ENCODE assay signal across 26 mouse cellular contexts in the genomic region with DNA sequence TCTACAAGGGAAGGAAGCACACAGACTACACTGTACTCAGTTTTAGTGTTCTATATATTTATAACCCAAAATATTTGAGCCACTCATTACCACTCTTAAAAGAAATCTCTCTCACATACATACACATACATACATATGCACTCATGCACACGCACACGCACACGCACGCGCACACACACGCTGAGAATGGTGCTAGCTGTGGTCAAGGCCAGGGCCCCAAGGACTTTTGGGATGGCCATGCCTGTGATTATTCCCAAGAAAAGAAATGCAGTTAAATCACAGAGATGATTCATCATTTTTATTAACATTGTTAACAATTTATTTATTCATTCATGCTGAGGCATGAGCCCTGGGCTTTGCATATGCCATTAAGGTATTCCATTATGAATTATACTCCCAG. TPM values are rescaled to one million over a fixed set of nuclear protein-coding genes. Genes with fewer than 3 reads are reported as not detected.
DNase-seq lines count a peak whose midpoint lies in the region; ATAC-seq lines count a peak whose summit lies in the region.
"Had no signal": no experiment of that assay in that cellular context is flagged by ENCODE, and none has a peak within 500 bp of the region (broad histone marks: within the 10 kb centered on the region; RNA-seq: fewer than 3 reads in every experiment).

No protein-coding gene starts in this region.

- DNase-seq in adrenal gland, adult (ENCODE audit: inconsistent age in 2 of 2, low spot score in 1 of 2), result peak; percentile 57 to 80
- no peak for DNase-seq in adrenal gland, postnatal 4 days (ENCODE audit: low spot score in 2 of 2)
- peak; percentile 76 for DNase-seq in adrenal gland, adult 2 months
- DNase-seq in adrenal gland, postnatal 14 days, result peak; percentile 50
- DNase-seq in gastrocnemius, postnatal 25 days, result no peak
- DNase-seq: cerebellum, adult 11 months; cerebellum, adult 2 months; cerebellum, adult 9-11 months; cerebellum, postnatal 25 days; forebrain, postnatal 0 days; gastrocnemius, adult 2 months; gastrocnemius, postnatal 14 days; heart, adult 18-20 months; heart, postnatal 10 days; heart, postnatal 36 days had no signal

- no peaks in the 10 kb centered on the region for H3K9me3 ChIP-seq in midbrain, embryonic 13.5 days
- H3K9me3 ChIP-seq: embryonic facial prominence, embryonic 12.5 days; embryonic facial prominence, embryonic 15.5 days; heart, embryonic 12.5 days; heart, embryonic 15.5 days had no signal

- H3K36me3 ChIP-seq in midbrain, embryonic 13.5 days, result no peaks in the 10 kb centered on the region
- H3K36me3 ChIP-seq: embryonic facial prominence, embryonic 12.5 days; embryonic facial prominence, embryonic 15.5 days; heart, embryonic 12.5 days; heart, embryonic 15.5 days had no signal

- no peak overlapping the region for H3K9ac ChIP-seq in midbrain, embryonic 13.5 days (replicated peaks)
- H3K9ac ChIP-seq: embryonic facial prominence, embryonic 12.5 days; embryonic facial prominence, embryonic 15.5 days; forebrain, postnatal 0 days; heart, embryonic 12.5 days; heart, embryonic 15.5 days; hindbrain, embryonic 14.5 days had no signal

- H3K27me3 ChIP-seq in midbrain, embryonic 13.5 days, result no peaks in the 10 kb centered on the region
- H3K27me3 ChIP-seq: embryonic facial prominence, embryonic 12.5 days; embryonic facial prominence, embryonic 15.5 days; heart, embryonic 12.5 days; heart, embryonic 15.5 days had no signal

- H3K4me3 ChIP-seq in midbrain, embryonic 13.5 days (replicated peaks), result no peak overlapping the region
- H3K4me3 ChIP-seq: embryonic facial prominence, embryonic 12.5 days; embryonic facial prominence, embryonic 15.5 days; gastrocnemius, adult 2 months; heart, embryonic 12.5 days; heart, embryonic 15.5 days had no signal

- H3K4me2 ChIP-seq in midbrain, embryonic 13.5 days (replicated peaks), result no peak overlapping the region
- H3K4me2 ChIP-seq: embryonic facial prominence, embryonic 12.5 days; embryonic facial prominence, embryonic 15.5 days; heart, embryonic 12.5 days; heart, embryonic 15.5 days; hindbrain, embryonic 14.5 days had no signal

- 95% methylated on average over 6 of the region's 6 CpGs for WGBS in midbrain, embryonic 13.5 days

- ATAC-seq in midbrain, embryonic 13.5 days, result no peak
- ATAC-seq: activated CD4-positive, CD25-positive, alpha-beta regulatory T cell, adult 4 months; forebrain, embryonic 14.5 days; forebrain, postnatal 0 days; hindbrain, postnatal 0 days; inflammation-experienced regulatory T-cells, adult 6 months; intestine, embryonic 16.5 days had no signal

- H3K4me1 ChIP-seq in midbrain, embryonic 13.5 days (replicated peaks), result no peaks in the 10 kb centered on the region
- H3K4me1 ChIP-seq: embryonic facial prominence, embryonic 12.5 days; embryonic facial prominence, embryonic 15.5 days; heart, embryonic 12.5 days; heart, embryonic 15.5 days had no signal

- no peak overlapping the region for H3K27ac ChIP-seq in midbrain, embryonic 13.5 days
- H3K27ac ChIP-seq: embryonic facial prominence, embryonic 12.5 days; embryonic facial prominence, embryonic 15.5 days; gastrocnemius, adult 2 months; heart, embryonic 15.5 days; hindbrain, embryonic 14.5 days; hindbrain, postnatal 0 days had no signal

RNA-seq across cellular contexts. Expression of a gene that starts 15.2 kb away (rescaled TPM):
- total RNA-seq in adrenal gland, postnatal 4 days (2021), result 100 to 1,000 TPM; 121 to 133 TPM
- 100 to 1,000 TPM; 134 to 163 TPM for total RNA-seq in adrenal gland, adult 2 months (2021)
- 3.5 and 4.0 TPM in 2 replicates for polyA plus RNA-seq in adrenal gland, adult 2 months (2012; rRNA removed)
- 120 and 127 TPM in 2 replicates for total RNA-seq in adrenal gland, postnatal 14 days (2021)
- total RNA-seq in gastrocnemius, postnatal 25 days (2021), result 10 to 100 TPM; 58.0 to 73.7 TPM
- 201 and 204 TPM in 2 replicates for polyA plus RNA-seq in midbrain, embryonic 13.5 days (2015; fragmentation: Nextera tagmentation; extraction: Ambion mirVana)

Comparison
In these comparisons a context has a peak if more than half of its experiments do, and no peak if none do; other contexts are left out.
1. DNase-seq: peak in adrenal gland, adult (2 of 2), adrenal gland, adult 2 months (single experiment) and adrenal gland, postnatal 14 days (single experiment); none in adrenal gland, postnatal 4 days (0 of 2) and gastrocnemius, postnatal 25 days (single experiment).